Mouse (Mus musculus): ENCODE results near the gene Slc37a2.

- TF ChIP-seq UBTF (IDR thresholded peaks at IDR 0.05; ENCODE audit: low read depth, low read length) = no peak
- TF ChIP-seq CHD1 (IDR thresholded peaks at IDR 0.05; ENCODE audit: low read depth, low read length) = no peak
Measured at GRCm38 (mm10) chr9:37249976-37250375, 5.6 kb downstream of the Slc37a2 start.

All from CH12.LX (cell line).